Mouse (Mus musculus) CH12.LX (cell line): ENCODE data around the gene Carf. TPM values are rescaled to one million over a fixed set of nuclear protein-coding genes. Genes with fewer than 3 reads are reported as not detected.

Experiments used
- DNase-seq: peaks from one replicate; pipeline ENCODE4 v3.0.0-alpha.2; 2013; ENCODE audit errors: extremely low read depth
- H3K27ac ChIP-seq: 2 replicates; pipeline ENCODE4 v1.5.1; 2012; ENCODE audit warnings: low read depth, mild to moderate bottlenecking, control low read depth, moderate library complexity; ENCODE audit not compliant: insufficient read depth
- H3K27me3 ChIP-seq: replicated peaks from 2 replicates; pipeline ENCODE3; 2012; ENCODE audit warnings: inconsistent platforms
- H3K36me3 ChIP-seq, 2 experiments: replicated peaks in 1 of 2; 2 replicates each; pipeline versions ENCODE3 to v1.6.1; 2012; ENCODE audit warnings: inconsistent platforms in 1 of 2, low read length in 1 of 2, mild to moderate bottlenecking in 1 of 2, mixed read lengths in 1 of 2, moderate library complexity in 1 of 2; ENCODE audit not compliant: control insufficient read depth in 1 of 2, insufficient read depth in 1 of 2
- H3K4me1 ChIP-seq, 2 experiments: 2 replicates each; pipeline ENCODE4 v1.6.1; 2012; ENCODE audit warnings: inconsistent platforms in 1 of 2, moderate library complexity in 1 of 2; ENCODE audit not compliant: insufficient read depth in 2 of 2, control insufficient read depth in 1 of 2
- H3K4me2 ChIP-seq: 2 replicates; pipeline ENCODE4 v1.6.1; 2012; ENCODE audit warnings: low read depth, mild to moderate bottlenecking, control low read depth; ENCODE audit not compliant: poor library complexity, insufficient read depth, severe bottlenecking
- H3K4me3 ChIP-seq, 3 experiments: fragments of 150-350 bp in 1 of 3; sonication (generic) in 1 of 3; replicated peaks in 1 of 3; 2 replicates each; pipeline versions ENCODE3 to v1.5.1; 2011 to 2012; ENCODE audit warnings: low read depth in 2 of 3, low read length in 2 of 3, mild to moderate bottlenecking in 2 of 3, moderate library complexity in 2 of 3, control low read depth in 1 of 3, improper control_type of control experiment in 1 of 3, inconsistent platforms in 1 of 3, mixed read lengths in 1 of 3; ENCODE audit not compliant: poor library complexity in 1 of 3
- H3K79me2 ChIP-seq: replicated peaks from 2 replicates; pipeline ENCODE4 v1.6.1; 2012; ENCODE audit warnings: mild to moderate bottlenecking, moderate library complexity; ENCODE audit not compliant: control insufficient read depth, poor library complexity, insufficient read depth, severe bottlenecking; ENCODE audit errors: extremely low read depth
- H3K9ac ChIP-seq: 2 replicates; pipeline ENCODE4 v1.6.1; 2012; ENCODE audit warnings: low read depth, mild to moderate bottlenecking, control low read depth, moderate library complexity; ENCODE audit not compliant: insufficient read depth
- H3K9me3 ChIP-seq: replicated peaks from 2 replicates; pipeline ENCODE3; 2012; ENCODE audit warnings: low read length, inconsistent platforms, mixed read lengths
- BHLHE40 ChIP-seq: IDR thresholded peaks from 2 replicates; pipeline ENCODE4 v1.6.1; 2011; ENCODE audit warnings: mild to moderate bottlenecking, low read depth, low read length, improper control_type of control experiment
- CHD1 ChIP-seq: IDR thresholded peaks from 2 replicates; pipeline ENCODE4 v1.6.1; 2012; ENCODE audit warnings: low read depth, low read length, improper control_type of control experiment, inconsistent platforms
- CHD2 ChIP-seq: IDR thresholded peaks from 2 replicates; pipeline ENCODE4 v1.6.1; 2011; ENCODE audit warnings: low read length, improper control_type of control experiment
- CTCF ChIP-seq, 2 experiments: IDR thresholded peaks in 1 of 2; conservative IDR thresholded peaks in 1 of 2; 2 replicates each; pipeline ENCODE4 v1.5.1; 2011 to 2012; ENCODE audit warnings: low read depth in 2 of 2, low read length in 2 of 2, improper control_type of control experiment in 1 of 2, inconsistent platforms in 1 of 2, mild to moderate bottlenecking in 1 of 2, moderate library complexity in 1 of 2
- ETS1 ChIP-seq: conservative IDR thresholded peaks from 2 replicates; pipeline ENCODE4 v1.6.1; 2012; ENCODE audit warnings: low read depth, mild to moderate bottlenecking, inconsistent platforms, low read length, improper control_type of control experiment, moderate library complexity
- HCFC1 ChIP-seq: IDR thresholded peaks from 2 replicates; pipeline ENCODE4 v1.6.1; 2012; ENCODE audit warnings: low read depth, mild to moderate bottlenecking, inconsistent platforms, low read length, improper control_type of control experiment
- IRF4 ChIP-seq: IDR thresholded peaks from 2 replicates; pipeline ENCODE4 v1.6.1; 2014; ENCODE audit warnings: low read depth, mild to moderate bottlenecking, inconsistent platforms, low read length, improper control_type of control experiment
- JUN ChIP-seq: IDR thresholded peaks from 2 replicates; pipeline ENCODE4 v1.6.1; 2011; ENCODE audit warnings: low read depth, mild to moderate bottlenecking, low read length, improper control_type of control experiment, moderate library complexity; ENCODE audit not compliant: insufficient read depth
- JUND ChIP-seq: conservative IDR thresholded peaks from 2 replicates; pipeline ENCODE4 v1.6.1; 2011; ENCODE audit warnings: low read depth, low read length, improper control_type of control experiment
- KAT2A ChIP-seq: IDR thresholded peaks from 2 replicates; pipeline ENCODE4 v1.6.1; 2012; ENCODE audit warnings: low read length, improper control_type of control experiment, inconsistent platforms; ENCODE audit not compliant: insufficient replicate concordance
- MAFK ChIP-seq: IDR thresholded peaks from 2 replicates; pipeline ENCODE4 v1.6.1; 2011; ENCODE audit warnings: low read length, improper control_type of control experiment; ENCODE audit not compliant: insufficient replicate concordance
- MEF2A ChIP-seq: IDR thresholded peaks from 2 replicates; pipeline ENCODE4 v1.6.1; 2014; ENCODE audit warnings: low read depth, mild to moderate bottlenecking, inconsistent platforms, low read length, improper control_type of control experiment, borderline replicate concordance
- MXI1 ChIP-seq: IDR thresholded peaks from 2 replicates; pipeline ENCODE4 v1.6.1; 2011; ENCODE audit warnings: mild to moderate bottlenecking, low read depth, low read length, improper control_type of control experiment
- NRF1 ChIP-seq: IDR thresholded peaks from 2 replicates; pipeline ENCODE4 v1.6.1; 2014; ENCODE audit warnings: low read depth, mild to moderate bottlenecking, inconsistent platforms, low read length, improper control_type of control experiment, moderate library complexity
- POLR2A ChIP-seq: IDR thresholded peaks from 2 replicates; pipeline ENCODE4 v1.6.1; 2011; ENCODE audit warnings: low read depth, mild to moderate bottlenecking, improper control_type of control experiment, low read length
- POLR2AphosphoS2 ChIP-seq: IDR thresholded peaks from 2 replicates; pipeline ENCODE4 v1.6.1; 2011; ENCODE audit warnings: low read depth, low read length, improper control_type of control experiment
- RAD21 ChIP-seq: IDR thresholded peaks from 2 replicates; pipeline ENCODE4 v1.6.1; 2011; ENCODE audit warnings: low read depth, mild to moderate bottlenecking, low read length, improper control_type of control experiment, moderate library complexity
- SIN3A ChIP-seq: IDR thresholded peaks from 2 replicates; pipeline ENCODE4 v1.6.1; 2012; ENCODE audit warnings: low read length, improper control_type of control experiment, inconsistent platforms
- SMC3 ChIP-seq: IDR thresholded peaks from 2 replicates; pipeline ENCODE4 v1.6.1; 2011; ENCODE audit warnings: low read depth, low read length, improper control_type of control experiment
- UBTF ChIP-seq: IDR thresholded peaks from 2 replicates; pipeline ENCODE4 v1.6.1; 2012; ENCODE audit warnings: low read depth, mild to moderate bottlenecking, inconsistent platforms, low read length, improper control_type of control experiment, moderate library complexity
- ZC3H11A ChIP-seq: IDR thresholded peaks from 2 replicates; pipeline ENCODE4 v1.6.1; 2012; ENCODE audit warnings: low read depth, mild to moderate bottlenecking, inconsistent platforms, low read length, improper control_type of control experiment
- ZKSCAN1 ChIP-seq: IDR thresholded peaks from 2 replicates; pipeline ENCODE4 v1.6.1; 2012; ENCODE audit warnings: low read depth, inconsistent platforms, low read length, improper control_type of control experiment, borderline replicate concordance
- ZMIZ1 ChIP-seq: IDR thresholded peaks from 2 replicates; pipeline ENCODE4 v1.6.1; 2012; ENCODE audit warnings: low read depth, mild to moderate bottlenecking, inconsistent platforms, low read length, improper control_type of control experiment
- dilution Hi-C: fragments of 300-500 bp; cut with MboI; formaldehyde crosslinking; loops from 2 replicates; pipeline ENCODE4 v1.14.3; 2020; ENCODE audit warnings: low sequenced_read_pairs; ENCODE audit not compliant: extremely low pct_unique_long_range_greater_than_20kb, extremely low pct_ligation_motif_present
- in situ Hi-C: fragments of 300-500 bp; cut with MboI; formaldehyde crosslinking; loops from 3 replicates; pipeline ENCODE4 v1.14.3; 2019; ENCODE audit warnings: low sequenced_read_pairs, low pct_ligation_motif_present, low pct_unique_long_range_greater_than_20kb, mixed read lengths
- polyA plus RNA-seq: library from polyadenylated mRNA; unstranded; fragments of >175 nt; gene quantifications from 2 replicates; pipeline ENCODE4 v1.2.1, GENCODE M21; 2012; ENCODE audit warnings: low read depth; ENCODE audit not compliant: insufficient read length
- total RNA-seq, 2 experiments: library from RNA; depleted of rRNA; stranded (reverse); fragments of 300-350 nt in 1 of 2; fragments of >200 nt in 1 of 2; gene quantifications; 2 replicates each; pipeline ENCODE4 v1.2.3; 2012 to 2014

The Carf gene
- total and polyA plus RNA-seq, 3 experiments = 3.0 to 3.3 (median 3.2) TPM

- peak overlapping the region; percentile 9; the same call in 1 of the 2 replicates for H3K27ac ChIP-seq
- dilution Hi-C loops = no loop called here
- no peaks in the 10 kb centered on the region for H3K27me3 ChIP-seq
- peaks cover 24 to 30% of the 10 kb centered on the region in 2 experiments for H3K36me3 ChIP-seq
- H3K9me3 ChIP-seq = no peaks in the 10 kb centered on the region
- peak; percentile 81 for DNase-seq
- TF ChIP-seq POLR2AphosphoS2 (no peak), HCFC1 (peak; percentile 92), NRF1 (peak; percentile 37; the same call in 1 of the 2 replicates), SIN3A (peak; percentile 83), BHLHE40 (peak; percentile 39), CHD1 (0 out of 2 replicates have a peak, but pooled peaks have one; percentile 6), KAT2A (peak; percentile 89; the same call in 1 of the 2 replicates), CHD2 (no peak), MXI1 (peak; percentile 93)
- peaks cover 2 to 17% of the 10 kb centered on the region in 2 experiments; a peak in 2 of 4 replicates for H3K4me1 ChIP-seq
- H3K9ac ChIP-seq = peak overlapping the region; percentile 66
- peaks cover 31% of the 10 kb centered on the region for H3K79me2 ChIP-seq
- in situ Hi-C loops = no loop called here
- H3K4me2 ChIP-seq = peak overlapping the region; percentile 53; the same call in 1 of the 2 replicates
- peak overlapping the region; percentile 81 to 88 (median 83) for H3K4me3 ChIP-seq
These were observed 597 bp upstream of the Carf start for GRCm38 (mm10) chr1:60097277-60098023.

- Histone ChIP-seq H3K79me2 (peaks cover 31% of the 10 kb centered on the region), H3K4me2 (peak overlapping the region; percentile 88), H3K27me3 (no peaks in the 10 kb centered on the region), H3K9me3 (no peaks in the 10 kb centered on the region), H3K9ac (peak overlapping the region; percentile 75), H3K27ac (no peak overlapping the region), H3K4me1 (peaks cover 2 to 17% of the 10 kb centered on the region in 2 experiments; a peak in 2 of 4 replicates), H3K36me3 (peaks cover 13 to 19% of the 10 kb centered on the region in 2 experiments), H3K4me3 (peak overlapping the region; percentile 39 to 88 (median 81))
- in situ Hi-C loops (no loop called here), dilution Hi-C loops (no loop called here)
- DNase-seq = no peak
- TF ChIP-seq ETS1 (no peak), JUND (no peak), RAD21 (no peak), ZC3H11A (no peak), JUN (no peak), SIN3A (no peak; the same call in 1 of the 2 replicates), ZKSCAN1 (no peak), BHLHE40 (no peak), UBTF (no peak), MAFK (no peak), IRF4 (no peak), ZMIZ1 (no peak), SMC3 (no peak), MEF2A (no peak), CTCF (conservative IDR thresholded peaks at IDR 0.05 in 1 of 2, IDR thresholded peaks at IDR 0.05 in 1 of 2; ENCODE audit: low read depth in 2 of 2, low read length in 2 of 2) (no peak), CHD1 (no peak), POLR2A (no peak)
These were observed 792 bp downstream of the Carf start for GRCm38 (mm10) chr1:60098839-60099238.
